Mouse (Mus musculus) heart, adult 18-20 months (tissue): ENCODE data around the gene Casd1. TPM values are rescaled to one million over a fixed set of nuclear protein-coding genes. Genes with fewer than 3 reads are reported as not detected.
A peak's percentile ranks its signal among the peaks of the same experiment; 100 is the strongest.

Experiments used
- DNase-seq, 2 experiments: peaks; one replicate each; pipeline ENCODE4 v3.0.0; 2021 to 2022; ENCODE audit warnings: mixed read lengths in 1 of 2
- long read RNA-seq, 2 experiments: library from polyadenylated mRNA; stranded (forward); transcript quantifications; one replicate each; pipeline ENCODE4 v2.0.0; 2021
- total RNA-seq, 2 experiments: library from RNA; stranded (reverse); gene quantifications; 2 replicates each; pipeline ENCODE4 v1.2.3; 2021

Gene Casd1
- 10 to 100 TPM; 21.7 to 22.5 TPM for total RNA-seq
- long read RNA-seq, experiment 1, transcript Casd1-201 (18 exons, 3,961 nt): major isoform, 8 of 11 reads
- long read RNA-seq, experiment 1, partial matches to known transcripts: 2 of 11 reads
- long read RNA-seq, experiment 1, other reads (novel, unspliced or antisense): 1 of 11 reads
- long read RNA-seq, experiment 2, transcript Casd1-201 (18 exons, 3,961 nt): major isoform, 8 of 11 reads
- long read RNA-seq, experiment 2, partial matches to known transcripts: 2 of 11 reads
- long read RNA-seq, experiment 2, other reads (novel, unspliced or antisense): 1 of 11 reads

GRCm38 (mm10) chr6:4600658-4601296, at the start of gene Casd1:
Gene Casd1, plus strand, starts transcription at chr6:4600839.
- DNase-seq: peak; percentile 63 to 74

- no peak for DNase-seq
Observed at GRCm38 (mm10) chr6:4555366-4555765, 45.3 kb upstream of the Casd1 start.

GRCm38 (mm10) chr6:4557086-4557485, 43.6 kb upstream of the Casd1 start:
- DNase-seq: no peak

- DNase-seq: peak; percentile 18 to 53
Observed at GRCm38 (mm10) chr6:4557678-4558077, 43.0 kb upstream of the Casd1 start.

DNA sequence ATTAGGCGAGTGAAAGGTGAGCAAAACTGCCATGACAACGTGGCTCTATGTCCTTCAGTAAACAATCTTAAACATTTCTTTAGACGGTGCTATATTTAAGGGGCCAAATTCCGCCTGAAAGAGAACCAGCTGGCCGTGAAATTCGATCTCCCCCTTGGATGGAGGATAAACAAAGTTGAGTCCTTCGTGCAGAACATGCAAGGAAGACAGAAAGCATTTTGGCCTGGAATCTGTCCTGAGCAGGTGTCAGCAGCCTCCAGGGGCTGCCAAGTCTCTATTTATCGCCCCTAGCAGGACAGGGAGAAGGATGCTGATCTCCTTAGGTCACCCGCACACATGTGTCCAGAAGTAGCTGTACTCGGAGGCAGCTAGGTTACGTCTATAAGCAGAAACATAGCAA, 39.5 kb upstream of the Casd1 start:
- no peak for DNase-seq

GRCm38 (mm10) chr6:4561621-4562020, 39.0 kb upstream of the Casd1 start:
- no peak for DNase-seq

DNA sequence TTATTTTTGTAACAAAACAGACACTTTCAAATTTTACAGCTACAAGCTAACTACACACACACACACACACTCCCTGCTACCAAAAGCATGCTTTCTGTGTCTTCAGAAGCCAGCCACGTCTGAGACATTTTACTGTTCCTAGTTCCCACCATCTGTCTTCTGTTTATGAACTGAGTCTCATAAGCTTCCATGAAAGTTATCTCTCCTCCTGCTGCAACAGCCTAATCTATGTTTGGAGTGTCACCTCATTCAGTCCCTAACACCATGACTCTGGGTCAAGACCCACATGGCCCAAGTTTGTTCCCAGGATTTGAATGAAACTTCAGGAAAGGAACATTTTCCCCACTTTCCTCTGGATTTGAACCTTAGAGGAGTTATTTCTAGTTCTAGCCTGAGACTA, 38.2 kb upstream of the Casd1 start:
- no peak for DNase-seq

- no peak for DNase-seq
Observed at GRCm38 (mm10) chr6:4563477-4563876, 37.2 kb upstream of the Casd1 start.

- DNase-seq: no peak
Observed at GRCm38 (mm10) chr6:4570412-4570811, 30.2 kb upstream of the Casd1 start.

DNA sequence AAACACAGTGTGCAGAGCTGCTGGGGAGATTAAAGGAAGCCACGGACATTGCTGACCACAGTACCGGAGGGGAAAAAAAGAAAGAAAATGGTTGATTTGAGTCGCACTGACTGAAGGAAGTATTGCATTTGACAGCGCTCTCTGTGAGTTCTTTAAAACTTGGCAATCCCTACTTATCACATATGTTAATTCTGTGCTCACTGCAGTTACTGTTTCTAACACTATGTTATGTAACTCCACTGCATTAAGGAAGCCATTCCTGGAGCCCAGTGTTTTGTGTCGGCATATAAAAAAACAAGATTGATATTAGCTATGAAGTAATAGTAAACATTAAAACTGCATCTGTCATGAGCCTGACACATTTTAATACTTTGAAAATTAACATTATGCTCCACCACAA, 22.9 kb upstream of the Casd1 start:
- DNase-seq: no peak

- DNase-seq: no peak
Observed at GRCm38 (mm10) chr6:4578343-4578742, 22.3 kb upstream of the Casd1 start.

GRCm38 (mm10) chr6:4579620-4580019, 21.0 kb upstream of the Casd1 start:
- no peak for DNase-seq

DNA sequence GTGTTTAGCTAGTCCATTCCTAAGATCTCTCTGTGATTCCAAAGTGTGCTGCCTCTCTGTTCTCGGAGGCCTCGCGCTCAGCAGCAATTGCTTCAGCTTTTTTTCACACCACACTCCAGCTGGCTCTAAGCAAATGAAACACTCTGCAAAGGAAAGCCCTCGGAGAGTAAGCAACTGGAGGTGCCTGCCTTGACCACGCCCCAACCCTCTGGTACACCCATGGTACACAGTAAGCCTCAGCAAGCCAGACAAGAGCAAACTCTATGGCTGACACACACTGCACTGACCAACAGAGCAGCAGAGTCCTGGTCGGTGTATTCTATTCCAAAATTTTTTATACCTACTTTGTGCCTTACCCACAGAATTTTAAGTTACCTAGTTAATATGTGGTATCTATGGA, 17.2 kb upstream of the Casd1 start:
- no peak for DNase-seq

DNA sequence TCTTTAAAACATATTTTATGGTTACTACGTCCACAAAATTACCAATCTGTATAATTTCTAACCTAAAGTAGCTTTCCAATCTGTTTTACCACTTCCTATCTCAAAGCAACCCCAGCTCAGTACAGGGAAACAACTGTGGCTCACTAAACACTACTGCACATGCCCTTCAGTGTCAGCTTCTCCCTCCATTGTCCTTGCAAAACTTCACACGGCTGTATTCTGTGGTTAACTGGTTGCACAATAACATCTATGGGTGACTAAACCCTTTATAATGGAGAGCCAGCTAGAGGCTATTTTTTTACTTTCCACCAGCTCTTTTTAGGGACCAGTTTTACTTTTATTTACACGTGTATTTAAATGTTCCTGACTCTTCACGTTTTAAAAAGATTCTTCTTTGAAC, 12.7 kb upstream of the Casd1 start:
- DNase-seq: no peak

DNA sequence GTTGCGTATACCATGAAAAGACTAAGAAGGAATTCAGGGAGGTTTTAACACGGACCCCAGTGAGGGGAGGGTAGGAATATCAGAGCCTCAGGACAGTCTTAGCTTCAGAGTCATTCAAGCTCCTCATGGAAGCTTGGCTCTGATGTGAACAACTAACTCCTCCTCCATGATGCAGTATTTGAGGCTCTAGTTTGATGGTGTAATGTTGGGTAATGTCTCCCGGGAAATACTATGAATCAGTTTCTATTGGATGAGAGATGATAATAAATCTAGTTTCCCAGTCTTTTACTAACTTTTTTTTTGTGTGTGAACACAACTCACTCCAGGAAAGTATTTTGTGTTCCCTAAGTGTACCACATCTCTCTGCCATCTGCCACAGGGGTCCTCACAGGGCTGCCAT, 11.9 kb upstream of the Casd1 start:
- no peak for DNase-seq

DNA sequence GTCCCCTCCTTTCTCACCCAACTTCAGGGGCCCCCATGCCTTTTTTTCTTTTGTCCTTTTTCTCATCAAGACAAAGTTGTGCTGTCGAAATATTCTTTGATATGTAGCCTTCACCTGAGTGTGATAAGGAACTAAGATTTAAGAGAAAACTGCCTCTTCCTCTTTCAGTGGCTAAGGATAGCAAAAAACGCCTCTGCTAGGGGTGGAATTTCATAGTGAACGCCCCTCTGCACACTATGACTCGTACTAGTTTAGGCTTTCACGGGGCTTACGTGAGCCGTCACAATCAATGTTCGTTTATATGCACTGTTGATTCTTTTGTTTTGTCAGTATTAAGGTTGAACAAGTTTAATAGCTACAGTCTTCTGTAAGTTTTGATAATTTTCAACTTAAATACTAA, 10.6 kb upstream of the Casd1 start:
- DNase-seq: no peak

DNA sequence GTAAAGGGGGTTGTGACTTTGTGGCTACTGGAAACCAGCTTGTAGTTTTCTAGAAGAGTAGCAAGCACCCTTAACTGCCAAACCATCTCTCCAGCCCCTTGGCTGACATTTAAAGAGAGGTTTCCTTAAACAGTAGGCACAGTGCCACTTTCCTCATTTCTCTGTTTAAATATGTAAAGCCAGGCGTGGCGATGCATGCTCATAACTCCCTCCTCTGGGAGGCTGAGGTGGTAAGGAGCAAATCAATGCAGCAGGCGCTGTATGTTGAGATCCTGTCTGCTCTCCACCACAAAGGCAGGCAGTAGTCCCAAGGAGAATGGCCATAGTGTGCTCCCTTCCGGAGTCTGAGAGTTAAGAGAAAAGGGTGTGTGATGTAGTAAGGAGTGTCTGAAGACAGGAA, 2.9 kb upstream of the Casd1 start:
- DNase-seq: no peak

GRCm38 (mm10) chr6:4600085-4600657, 468 bp upstream of the Casd1 start:
- DNase-seq: peak in 1 of 2 experiments; percentile 9

DNA sequence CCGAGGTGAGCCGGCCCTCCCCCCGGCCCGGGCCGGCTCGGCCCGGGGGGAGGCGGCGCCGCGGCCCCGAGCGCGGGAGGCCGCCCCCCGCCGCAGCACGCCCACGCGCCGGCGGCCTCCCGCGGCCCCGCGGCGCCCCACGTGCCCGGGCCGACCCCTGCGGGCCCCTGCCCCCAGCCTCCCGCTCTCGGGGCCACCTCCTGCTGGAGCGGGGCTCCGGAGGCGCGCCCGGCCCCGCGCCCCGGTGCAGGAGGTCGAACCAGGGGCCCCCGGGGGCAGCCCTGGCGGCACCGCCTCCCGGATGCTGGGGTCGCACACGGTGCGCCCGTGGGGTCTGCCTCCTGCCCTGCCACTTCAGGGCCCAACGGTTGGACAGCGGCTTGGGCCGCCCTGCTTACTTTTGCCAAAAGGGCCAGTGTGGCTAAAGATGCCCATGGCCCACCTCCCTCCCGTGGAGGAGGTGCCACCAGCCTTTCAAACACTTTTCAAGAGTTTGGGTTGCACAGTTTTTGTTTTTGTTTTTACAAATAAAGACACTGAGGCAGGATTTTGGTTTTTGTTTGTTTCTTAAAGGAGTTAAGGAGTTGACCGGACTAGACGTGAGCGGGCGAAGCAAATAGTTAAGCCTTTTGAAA, 775 bp downstream of the Casd1 start:
- peak; percentile 22 to 49 for DNase-seq

- DNase-seq: no peak
Observed at GRCm38 (mm10) chr6:4602012-4602411, 1.4 kb downstream of the Casd1 start.

DNA sequence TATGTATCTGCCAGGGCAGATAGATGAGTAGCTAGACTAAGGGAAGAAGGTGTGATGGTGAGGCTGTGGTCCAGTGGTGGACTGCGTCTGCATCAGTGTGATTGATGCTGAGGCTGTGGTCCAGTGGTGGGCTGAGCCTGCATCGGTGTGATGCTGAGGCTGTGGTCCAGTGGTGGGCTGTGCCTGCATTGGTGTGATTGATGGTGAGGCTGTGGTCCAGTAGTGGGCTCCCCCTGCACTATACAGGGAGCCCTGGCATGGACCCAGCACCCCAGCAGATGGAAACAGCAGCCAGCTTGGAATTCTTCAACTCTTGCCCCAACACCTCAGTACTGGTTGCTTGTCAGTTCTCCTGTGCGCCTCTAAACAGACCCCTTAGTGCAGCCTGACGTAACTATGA, 5.8 kb downstream of the Casd1 start:
- DNase-seq: no peak

DNA sequence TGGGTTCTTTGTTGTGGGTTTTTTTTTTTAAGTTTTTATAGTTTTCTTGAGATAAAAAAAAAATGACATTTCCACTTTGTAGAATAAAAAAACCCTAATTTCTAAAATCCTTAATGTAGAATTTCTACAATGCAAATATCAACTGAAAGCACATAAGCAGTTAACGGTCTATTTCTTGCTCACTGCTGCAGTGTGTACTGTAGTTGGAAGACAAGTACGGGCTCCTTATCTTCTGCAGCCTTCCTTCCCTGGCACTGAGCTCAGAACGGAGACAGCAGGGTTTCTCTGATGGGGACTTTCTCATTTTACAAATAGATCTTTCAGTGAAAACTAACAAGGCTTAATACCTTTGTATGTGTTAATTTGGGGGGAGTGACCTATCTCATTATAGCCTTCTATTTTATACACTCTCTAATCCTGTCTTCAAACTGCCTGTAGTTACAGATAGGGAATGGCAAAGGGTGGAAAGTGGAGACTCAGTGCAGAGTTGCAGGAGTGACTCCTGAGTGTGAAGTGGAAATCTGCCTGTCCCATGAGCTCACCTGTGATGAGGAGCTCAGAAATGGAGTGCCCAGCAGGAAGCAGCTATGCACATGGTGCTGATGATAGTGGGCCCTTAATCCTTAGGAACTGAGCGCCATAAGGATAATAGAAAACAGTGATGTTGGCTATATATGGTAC, 9.7 kb downstream of the Casd1 start:
- no peak for DNase-seq

GRCm38 (mm10) chr6:4611853-4612252, 11.2 kb downstream of the Casd1 start:
- DNase-seq: no peak
